Mouse (Mus musculus) heart, postnatal 0 days (tissue): ENCODE measurements around the gene Rhag.

Source experiments
- CTCF ChIP-seq: IDR thresholded peaks from 2 replicates; pipeline ENCODE4 v1.5.1; 2016; ENCODE audit warnings: antibody characterized with exemption, control low read depth, low read depth
- EP300 ChIP-seq: IDR thresholded peaks from 2 replicates; pipeline ENCODE4 v1.6.1; 2016; ENCODE audit warnings: antibody characterized with exemption, low read depth

DNA sequence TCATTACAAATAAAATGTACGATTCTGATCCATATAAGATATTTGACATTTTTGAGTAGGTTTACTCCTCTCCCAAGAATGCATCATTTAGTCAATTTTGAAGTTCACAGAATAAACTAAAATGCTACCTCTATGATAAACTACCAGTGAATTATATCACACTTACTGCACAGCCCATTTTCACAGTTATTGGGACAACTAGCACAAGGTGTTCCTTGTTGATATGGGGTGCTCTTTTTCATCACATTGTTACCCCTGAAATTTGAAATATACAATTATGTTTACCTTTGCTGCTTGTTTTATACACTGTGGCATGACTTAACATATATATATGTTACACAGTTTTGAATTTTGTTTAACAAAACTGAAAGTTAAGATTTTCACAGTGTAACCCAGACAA, 43.8 kb upstream of the Rhag start:
- no peak for TF ChIP-seq CTCF
- TF ChIP-seq EP300 = no peak
